22 mouse cellular contexts compared by ENCODE assay signal in genomic region chr16:29635780-29636179, GRCm38 (mm10). TPM values are rescaled to one million over a fixed set of nuclear protein-coding genes. Genes with fewer than 3 reads are reported as not detected.
DNase-seq lines count a peak whose midpoint lies in the region; ATAC-seq lines count a peak whose summit lies in the region.
"Had no signal": no experiment of that assay in that cellular context is flagged by ENCODE, and none has a peak within 500 bp of the region (broad histone marks: within the 10 kb centered on the region; RNA-seq: fewer than 3 reads in every experiment).

No protein-coding gene starts in this region.

- peaks cover 55% of the 10 kb centered on the region for H3K27me3 ChIP-seq in midbrain, embryonic 12.5 days
- H3K27me3 ChIP-seq: embryonic facial prominence, embryonic 12.5 days; heart, embryonic 13.5 days; kidney, embryonic 15.5 days; limb, embryonic 12.5 days; liver, embryonic 13.5 days; lung, embryonic 15.5 days had no signal

- H3K4me3 ChIP-seq in midbrain, embryonic 12.5 days: no peak overlapping the region
- H3K4me3 ChIP-seq: embryonic facial prominence, embryonic 12.5 days; heart, embryonic 13.5 days; kidney, embryonic 15.5 days; limb, embryonic 12.5 days; liver, embryonic 13.5 days; lung, embryonic 15.5 days; neural tube, embryonic 15.5 days had no signal

- H3K9ac ChIP-seq in midbrain, embryonic 12.5 days (replicated peaks): no peak overlapping the region
- H3K9ac ChIP-seq: embryonic facial prominence, embryonic 12.5 days; heart, embryonic 13.5 days; kidney, embryonic 15.5 days; limb, embryonic 12.5 days; liver, embryonic 13.5 days; lung, embryonic 15.5 days; neural tube, embryonic 15.5 days had no signal

- H3K27ac ChIP-seq in midbrain, embryonic 12.5 days (replicated peaks): 0 out of 2 replicates have a peak overlapping the region, but pooled peaks have one; percentile 15
- H3K27ac ChIP-seq: embryonic facial prominence, embryonic 12.5 days; heart, embryonic 13.5 days; kidney, embryonic 15.5 days; limb, embryonic 12.5 days; liver, embryonic 13.5 days; lung, embryonic 15.5 days; neural tube, embryonic 15.5 days had no signal

- peak; percentile 59 for DNase-seq in embryo, embryonic 10 days (ENCODE audit: low spot score)
- no peak for DNase-seq in embryo, embryonic 9.5 days (ENCODE audit: extremely low spot score)
- peak; percentile 32 for DNase-seq in layer of hippocampus, adult 9-11 months
- no peak for DNase-seq in layer of hippocampus, adult 11-12 months (ENCODE audit: low spot score)
- no peak for DNase-seq in heart, postnatal 10 days
- no peak for DNase-seq in left cerebral cortex, postnatal 25 days (ENCODE audit: low spot score in 2 of 2)
- no peak for DNase-seq in lung, postnatal 4 days
- DNase-seq: cerebellum, adult 9-11 months; heart, postnatal 4 days; liver, embryonic 13.5 days; right cerebral cortex, postnatal 4 days; thymus, adult 18-20 months had no signal

- H3K9me3 ChIP-seq in midbrain, embryonic 12.5 days: no peaks in the 10 kb centered on the region
- H3K9me3 ChIP-seq: embryonic facial prominence, embryonic 12.5 days; G1E; heart, embryonic 13.5 days; kidney, embryonic 15.5 days; limb, embryonic 12.5 days; liver, embryonic 13.5 days; lung, embryonic 15.5 days; neural tube, embryonic 15.5 days had no signal

- ATAC-seq in midbrain, embryonic 12.5 days (ENCODE audit: low FRiP score, low read depth): peak; percentile 91
- ATAC-seq: CD4-positive, CD25-positive, alpha-beta regulatory T cell, adult 4 months; inflammation-experienced regulatory T-cells, adult 6 months had no signal

- H3K4me2 ChIP-seq in midbrain, embryonic 12.5 days (replicated peaks): no peak overlapping the region
- H3K4me2 ChIP-seq: embryonic facial prominence, embryonic 12.5 days; heart, embryonic 13.5 days; kidney, embryonic 15.5 days; limb, embryonic 12.5 days; liver, embryonic 13.5 days; lung, embryonic 15.5 days; neural tube, embryonic 15.5 days had no signal

- intact Hi-C loops in heart, postnatal 10 days (cut with DNase I): no loop called here
- intact Hi-C loops in left cerebral cortex, postnatal 25 days (cut with DNase I): no loop called here

- peaks cover 21% of the 10 kb centered on the region for H3K4me1 ChIP-seq in midbrain, embryonic 12.5 days
- H3K4me1 ChIP-seq: embryonic facial prominence, embryonic 12.5 days; heart, embryonic 13.5 days; kidney, embryonic 15.5 days; liver, embryonic 13.5 days; lung, embryonic 15.5 days; neural tube, embryonic 15.5 days had no signal

- H3K36me3 ChIP-seq in midbrain, embryonic 12.5 days: peaks cover 16% of the 10 kb centered on the region

- 6% methylated on average over 4 of the region's 4 CpGs for WGBS in midbrain, embryonic 12.5 days

RNA-seq across cellular contexts. Expression of gene Opa1, which starts 56.6 kb away (rescaled TPM):
- polyA plus RNA-seq in midbrain, embryonic 12.5 days (2016; fragmentation: Nextera tagmentation; extraction: Ambion mirVana): 50.4 and 51.6 TPM in 2 replicates
- 100 to 1,000 TPM; 133 to 135 TPM for total RNA-seq in heart, postnatal 10 days (2021)
- total RNA-seq in left cerebral cortex, postnatal 25 days (2021): 100 to 1,000 TPM; 110 to 114 TPM

Comparison
In these comparisons a context has a peak if more than half of its experiments do, and no peak if none do; other contexts are left out.
1. DNase-seq: peak in embryo, embryonic 10 days (single experiment) and layer of hippocampus, adult 9-11 months (single experiment); none in embryo, embryonic 9.5 days (single experiment), layer of hippocampus, adult 11-12 months (single experiment), heart, postnatal 10 days (0 of 2), left cerebral cortex, postnatal 25 days (0 of 2) and lung, postnatal 4 days (0 of 2).